Mouse (Mus musculus) liver, adult 2 months (tissue): ENCODE results near the gene Plaur. TPM values are rescaled to one million over a fixed set of nuclear protein-coding genes. Genes with fewer than 3 reads are reported as not detected.

ENCODE experiments used
- DNase-seq: peaks from one replicate; pipeline ENCODE4 v3.0.0-alpha.2; 2011; ENCODE audit warnings: low read depth, low spot score; ENCODE audit errors: extremely low read depth
- H3K27ac ChIP-seq: fragments of 200-500 bp; replicated peaks from 2 replicates; pipeline ENCODE4 v1.5.1; 2012; ENCODE audit warnings: low read depth, mild to moderate bottlenecking, control low read depth, inconsistent platforms, low read length; ENCODE audit not compliant: insufficient read depth
- H3K27me3 ChIP-seq: fragments of 200-500 bp; 2 replicates; pipeline ENCODE4 v1.6.1; 2012; ENCODE audit warnings: mild to moderate bottlenecking, moderate library complexity, low read length, inconsistent platforms; ENCODE audit not compliant: control insufficient read depth, insufficient read depth
- H3K36me3 ChIP-seq: fragments of 200-500 bp; 2 replicates; pipeline ENCODE4 v1.6.1; 2012; ENCODE audit warnings: low read length, inconsistent platforms; ENCODE audit not compliant: control insufficient read depth, insufficient read depth
- H3K4me1 ChIP-seq: fragments of 200-500 bp; 2 replicates; pipeline ENCODE4 v1.6.1; 2011; ENCODE audit warnings: low read length; ENCODE audit not compliant: control insufficient read depth, insufficient read depth
- H3K4me3 ChIP-seq: fragments of 200-500 bp; 2 replicates; pipeline ENCODE4 v1.5.1; 2011; ENCODE audit warnings: low read depth, mild to moderate bottlenecking, control low read depth, low read length, moderate library complexity; ENCODE audit not compliant: insufficient read depth
- H3K79me2 ChIP-seq: fragments of 200-500 bp; 2 replicates; pipeline ENCODE4 v1.6.1; 2012; ENCODE audit warnings: inconsistent platforms, mild to moderate bottlenecking, low read length, moderate library complexity; ENCODE audit not compliant: control insufficient read depth, insufficient read depth
- H3K9ac ChIP-seq: fragments of 200-500 bp; 2 replicates; pipeline ENCODE4 v1.6.1; 2012; ENCODE audit warnings: low read depth, mild to moderate bottlenecking, control low read depth, inconsistent platforms, low read length
- CTCF ChIP-seq: fragments of 200-500 bp; IDR thresholded peaks from 2 replicates; pipeline ENCODE4 v1.5.1; 2011; ENCODE audit warnings: low read depth, low read length, control low read depth
- POLR2A ChIP-seq: fragments of 200-500 bp; IDR thresholded peaks from 2 replicates; pipeline ENCODE4 v1.6.1; 2011; ENCODE audit warnings: low read length, control low read depth; ENCODE audit not compliant: insufficient read depth; ENCODE audit errors: extremely low read depth
- WGBS: fragments of 180-500 bp; shearing (Covaris S2); methylation state at CpG from one replicate; pipeline ENCODE4 v1.1.7; 2018; 5-methylcytosine and 5-hydroxymethylcytosine counted together
- polyA plus RNA-seq: library from polyadenylated mRNA; depleted of rRNA; stranded (reverse); fragments of >200 nt; gene quantifications from 2 replicates; pipeline ENCODE4 v1.2.3, GENCODE M21; 2012
- total RNA-seq: library from RNA; depleted of rRNA; stranded (reverse); fragments of >200 nt; gene quantifications from 2 replicates; pipeline ENCODE4 v1.2.3, GENCODE M21; 2014

Gene Plaur
- total and polyA plus RNA-seq, 2 experiments: 0.18 to 0.97 TPM

DNA sequence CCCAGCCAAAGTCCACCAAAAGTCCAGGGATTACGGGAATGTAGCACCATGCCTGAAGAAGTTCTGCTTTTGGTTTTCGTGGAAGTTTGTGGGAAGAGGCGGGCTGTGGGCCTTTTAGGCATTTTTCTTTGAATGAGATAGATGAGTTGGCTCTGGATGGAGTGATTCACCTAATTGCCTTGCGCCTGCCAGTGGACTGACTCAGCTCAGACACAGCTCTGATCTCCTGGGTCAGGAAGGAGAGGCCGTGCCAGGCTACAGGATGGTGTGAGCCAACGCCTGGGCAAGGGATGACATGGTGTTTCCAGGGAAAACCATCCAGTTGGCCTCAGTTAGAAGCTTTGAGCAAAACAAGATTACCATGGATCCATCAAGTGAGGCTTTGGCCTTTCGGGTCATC lies 8.1 kb downstream of the Plaur start:
- WGBS: 79% methylated on average over 7 of the region's 7 CpGs
- DNase-seq: no peak
- Histone ChIP-seq H3K79me2 (no peaks in the 10 kb centered on the region), H3K4me3 (no peak overlapping the region), H3K27me3 (no peaks in the 10 kb centered on the region), H3K36me3 (no peaks in the 10 kb centered on the region), H3K9ac (no peak overlapping the region), H3K27ac (no peak overlapping the region), H3K4me1 (peaks cover 6% of the 10 kb centered on the region)
- no peak for TF ChIP-seq POLR2A
- TF ChIP-seq CTCF: no peak

DNA sequence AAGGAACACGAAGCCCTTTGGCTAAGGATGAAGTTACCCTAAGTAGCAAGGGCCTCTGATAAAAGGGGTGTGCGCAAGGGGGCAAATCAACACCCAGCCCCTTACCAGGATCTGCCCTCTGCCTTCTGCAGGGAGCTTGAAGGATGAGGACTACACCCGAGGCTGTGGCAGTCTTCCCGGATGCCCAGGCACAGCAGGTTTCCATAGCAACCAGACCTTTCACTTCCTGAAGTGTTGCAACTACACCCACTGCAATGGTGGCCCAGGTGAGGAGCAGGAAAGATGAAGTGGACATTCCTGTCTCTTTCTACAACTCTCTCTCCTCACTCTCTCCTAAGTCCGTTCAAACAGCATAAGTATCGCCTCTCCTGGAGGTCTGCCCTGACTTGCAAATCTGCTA lies 10.2 kb downstream of the Plaur start:
- no peaks in the 10 kb centered on the region for H3K79me2 ChIP-seq
- no peak for DNase-seq
- no peak overlapping the region for H3K27ac ChIP-seq
- no peak overlapping the region for H3K4me3 ChIP-seq
- H3K4me1 ChIP-seq: peaks cover 6% of the 10 kb centered on the region
- H3K27me3 ChIP-seq: no peaks in the 10 kb centered on the region
- TF ChIP-seq CTCF: no peak
- no peak for TF ChIP-seq POLR2A
- WGBS: 80% methylated on average over 6 of the region's 6 CpGs
- H3K36me3 ChIP-seq: no peaks in the 10 kb centered on the region
- no peak overlapping the region for H3K9ac ChIP-seq

DNA sequence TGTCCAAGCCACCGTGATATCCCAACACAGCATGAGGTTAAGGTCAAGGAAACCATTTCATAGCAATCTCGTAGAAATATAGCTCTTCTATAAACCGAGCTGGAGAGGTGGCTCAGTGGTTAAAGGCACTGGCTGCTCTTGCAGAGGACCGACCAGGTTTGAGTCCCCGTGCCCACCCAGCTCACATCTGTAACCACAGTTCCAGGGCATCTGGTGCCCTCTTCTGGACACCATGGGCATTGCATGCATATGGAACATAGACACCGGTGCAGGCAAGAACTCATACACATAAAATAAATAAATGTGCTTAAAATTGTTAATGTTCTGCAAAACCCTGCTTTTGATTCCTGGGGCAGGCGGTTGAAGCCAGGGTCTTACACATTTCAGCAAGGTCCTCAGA lies 10.7 kb downstream of the Plaur start:
- no peak overlapping the region for H3K4me3 ChIP-seq
- no peaks in the 10 kb centered on the region for H3K36me3 ChIP-seq
- H3K79me2 ChIP-seq: no peaks in the 10 kb centered on the region
- TF ChIP-seq CTCF: peak; percentile 79
- TF ChIP-seq POLR2A: no peak
- no peak overlapping the region for H3K27ac ChIP-seq
- H3K9ac ChIP-seq: no peak overlapping the region
- no peaks in the 10 kb centered on the region for H3K27me3 ChIP-seq
- DNase-seq: no peak
- H3K4me1 ChIP-seq: peaks cover 6% of the 10 kb centered on the region
- WGBS: 66% methylated on average over 7 of the region's 7 CpGs

DNA sequence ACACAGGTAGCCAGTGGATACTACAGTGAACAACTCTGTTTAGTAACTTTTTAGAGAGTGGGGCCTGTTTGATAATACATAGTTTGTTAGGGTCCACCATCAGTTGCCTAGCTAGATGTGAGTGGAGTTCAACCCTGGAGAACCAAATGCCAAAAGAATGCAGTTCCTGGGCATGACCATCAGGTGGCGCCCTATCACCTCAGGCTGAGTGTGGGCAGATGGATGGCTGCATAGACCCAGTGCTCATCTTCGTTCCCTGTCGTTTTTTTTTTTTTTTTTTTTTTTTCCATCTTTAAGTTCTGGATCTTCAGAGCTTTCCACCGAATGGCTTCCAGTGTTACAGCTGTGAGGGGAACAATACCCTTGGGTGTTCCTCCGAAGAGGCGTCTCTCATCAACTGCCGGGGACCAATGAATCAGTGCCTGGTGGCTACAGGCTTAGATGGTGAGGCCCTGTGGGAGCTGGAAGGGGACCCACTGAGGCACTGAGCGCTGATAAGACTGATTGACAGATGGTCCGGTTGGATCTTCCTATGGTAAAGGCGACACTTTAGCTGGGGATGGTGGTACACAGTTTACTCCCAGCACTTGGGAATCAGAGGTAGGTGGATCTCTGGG lies 11.7 kb downstream of the Plaur start:
- DNase-seq: peak; percentile 56
- WGBS: 55% methylated on average over 10 of the region's 10 CpGs
- H3K27me3 ChIP-seq: no peaks in the 10 kb centered on the region

DNA sequence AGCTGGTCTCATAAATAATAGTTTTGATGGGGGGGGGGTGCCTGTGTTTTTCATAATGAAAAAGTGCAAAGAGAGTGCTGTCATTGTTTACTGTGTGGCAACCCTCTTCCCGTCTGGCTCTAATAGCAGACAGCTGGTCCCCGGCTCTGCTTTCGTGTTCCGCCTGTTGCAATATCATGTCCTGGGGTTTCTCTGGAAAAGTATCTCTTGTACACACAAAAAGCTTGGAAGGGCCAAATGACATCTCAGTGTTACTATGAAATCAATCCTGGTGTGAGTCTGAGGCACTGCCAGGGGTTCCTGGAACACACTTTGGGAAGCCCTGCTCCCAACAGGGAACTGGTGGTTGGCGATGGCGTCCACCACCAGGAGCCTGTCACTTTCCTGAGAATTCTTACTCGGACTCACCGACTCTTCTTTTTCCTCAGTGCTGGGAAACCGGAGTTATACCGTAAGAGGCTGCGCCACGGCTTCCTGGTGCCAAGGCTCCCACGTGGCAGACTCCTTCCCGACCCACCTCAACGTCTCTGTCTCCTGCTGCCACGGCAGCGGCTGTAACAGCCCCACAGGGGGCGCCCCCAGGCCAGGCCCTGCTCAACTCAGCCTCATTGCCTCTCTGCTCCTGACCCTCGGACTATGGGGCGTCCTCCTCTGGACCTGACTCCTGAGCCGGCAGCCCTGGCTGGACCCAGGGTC lies 12.7 kb downstream of the Plaur start:
- Histone ChIP-seq H3K9ac (peak overlapping the region; percentile 46), H3K36me3 (no peaks in the 10 kb centered on the region), H3K79me2 (no peaks in the 10 kb centered on the region), H3K4me1 (peaks cover 6% of the 10 kb centered on the region), H3K27me3 (no peaks in the 10 kb centered on the region), H3K4me3 (peak overlapping the region; percentile 24; the same call in 1 of the 2 replicates), H3K27ac (peak overlapping the region; percentile 92)
- WGBS: 24% methylated on average over 21 of the region's 21 CpGs
- TF ChIP-seq CTCF (peak; percentile 58), POLR2A (no peak)
- peak; percentile 80 for DNase-seq

More for the DNA sequence above, 11.7 kb downstream of the Plaur start:
- Histone ChIP-seq H3K36me3 (no peaks in the 10 kb centered on the region), H3K4me3 (no peak overlapping the region), H3K27ac (peak overlapping the region; percentile 77), H3K79me2 (no peaks in the 10 kb centered on the region), H3K9ac (0 out of 2 replicates have a peak overlapping the region, but pooled peaks have one; percentile 16), H3K4me1 (peaks cover 6% of the 10 kb centered on the region)
- TF ChIP-seq CTCF (peak; percentile 98), POLR2A (no peak)

DNA sequence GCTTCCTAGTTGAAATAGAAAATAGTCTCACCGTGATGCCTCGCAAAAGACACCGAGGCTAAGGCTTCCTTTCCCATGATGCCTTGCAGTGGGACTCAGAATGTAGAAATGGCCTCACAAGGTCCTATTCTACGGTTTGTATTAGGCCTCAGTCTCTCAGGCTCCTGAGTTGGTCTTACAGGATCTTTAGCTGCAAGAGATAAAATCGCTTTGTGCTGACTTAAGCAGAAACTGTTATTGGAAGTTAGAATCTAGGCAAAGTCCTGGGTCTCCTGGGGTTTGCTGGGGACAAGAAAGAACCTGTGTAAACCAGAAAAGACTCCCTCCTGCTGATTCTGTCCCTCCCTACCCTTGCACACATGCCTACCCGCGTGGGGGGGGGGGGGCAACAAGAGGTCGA lies 14.1 kb downstream of the Plaur start:
- Histone ChIP-seq H3K4me1 (peaks cover 6% of the 10 kb centered on the region), H3K79me2 (no peaks in the 10 kb centered on the region), H3K4me3 (no peak overlapping the region), H3K27ac (no peak overlapping the region), H3K27me3 (no peaks in the 10 kb centered on the region), H3K9ac (no peak overlapping the region), H3K36me3 (no peaks in the 10 kb centered on the region)
- TF ChIP-seq CTCF: no peak
- no peak for TF ChIP-seq POLR2A
- no peak for DNase-seq
- 83% methylated on average over 8 of the region's 8 CpGs for WGBS
